Mouse (Mus musculus) forebrain, embryonic 13.5 days (tissue): Measurements from ENCODE around the gene Clec3a. TPM values are rescaled to one million over a fixed set of nuclear protein-coding genes. Genes with fewer than 3 reads are reported as not detected.

Experiments
- ATAC-seq: fragments of 200-750 bp; cut with Nextera tagmentation; 2 replicates; pipeline ENCODE4 v1.8.0; 2017
- H3K27ac ChIP-seq: fragments of 300-500 bp; sonication (generic); 2 replicates; pipeline ENCODE4 v1.5.1; 2015; ENCODE audit warnings: inconsistent platforms, mild to moderate bottlenecking, moderate library complexity
- H3K27me3 ChIP-seq: fragments of 300-500 bp; sonication (generic); 2 replicates; pipeline ENCODE4 v1.6.1; 2015; ENCODE audit warnings: mild to moderate bottlenecking, inconsistent platforms
- H3K36me3 ChIP-seq: fragments of 300-500 bp; sonication (generic); 2 replicates; pipeline ENCODE4 v1.6.1; 2015; ENCODE audit warnings: mild to moderate bottlenecking, inconsistent platforms; ENCODE audit not compliant: poor library complexity, severe bottlenecking
- H3K4me1 ChIP-seq: fragments of 300-500 bp; sonication (generic); 2 replicates; pipeline ENCODE4 v1.6.1; 2015; ENCODE audit warnings: inconsistent platforms
- H3K4me2 ChIP-seq: fragments of 300-500 bp; sonication (generic); 2 replicates; pipeline ENCODE4 v1.6.1; 2015; ENCODE audit warnings: inconsistent platforms, mild to moderate bottlenecking, moderate library complexity
- H3K4me3 ChIP-seq: fragments of 300-500 bp; sonication (generic); 2 replicates; pipeline ENCODE4 v1.5.1; 2015; ENCODE audit warnings: mild to moderate bottlenecking, inconsistent platforms
- H3K9ac ChIP-seq: fragments of 300-500 bp; sonication (generic); 2 replicates; pipeline ENCODE4 v1.6.1; 2015; ENCODE audit warnings: mild to moderate bottlenecking, inconsistent platforms
- H3K9me3 ChIP-seq: fragments of 300-500 bp; sonication (generic); replicated peaks from 2 replicates; pipeline ENCODE4 v1.6.1; 2016; ENCODE audit warnings: inconsistent platforms
- WGBS: fragments of 180-500 bp; shearing (Covaris S2); methylation state at CpG from one replicate; pipeline ENCODE4 v1.1.7; 2015; 5-methylcytosine and 5-hydroxymethylcytosine counted together
- polyA plus RNA-seq: library from polyadenylated mRNA; unstranded; fragments of >200 nt; fragmentation: Nextera tagmentation; extraction: Ambion mirVana; gene quantifications from 2 replicates; pipeline ENCODE4 v1.2.1, GENCODE M21; 2015

Clec3a gene
- not detected in 2 replicates for polyA plus RNA-seq

DNA sequence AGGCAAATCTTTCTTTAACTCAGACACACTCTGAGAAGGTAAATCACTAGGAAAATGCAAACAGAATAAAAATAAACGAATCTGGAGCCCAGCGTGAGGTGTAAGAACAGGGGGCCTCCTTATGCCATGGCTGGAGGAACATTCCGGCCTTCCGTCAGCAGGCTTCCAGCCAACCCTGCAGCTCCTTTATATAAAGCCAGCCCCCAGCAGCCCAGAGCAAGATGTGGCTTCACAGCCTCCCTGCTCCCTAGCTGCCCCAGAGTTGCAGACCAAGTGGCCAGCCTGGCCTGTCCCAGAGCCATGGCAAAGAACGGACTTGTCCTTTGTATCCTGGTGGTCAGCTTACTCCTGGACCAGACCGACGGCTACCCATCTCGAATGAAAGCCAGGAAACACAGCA, at the start of gene Clec3a:
Clec3a (plus strand) TSS at position 301 of the 400 bp plus-strand sequence.
- Histone ChIP-seq H3K36me3 (no peaks in the 10 kb centered on the region), H3K9ac (no peak within 1 kb of the TSS), H3K9me3 (no peaks in the 10 kb centered on the region), H3K4me1 (no peaks in the 10 kb centered on the region), H3K4me2 (no peak within 1 kb of the TSS), H3K27me3 (no peaks in the 10 kb centered on the region), H3K4me3 (no peak within 1 kb of the TSS), H3K27ac (no peak within 1 kb of the TSS)
- no peak for ATAC-seq
- WGBS, result 81% methylated on average over 8 of the region's 8 CpGs

DNA sequence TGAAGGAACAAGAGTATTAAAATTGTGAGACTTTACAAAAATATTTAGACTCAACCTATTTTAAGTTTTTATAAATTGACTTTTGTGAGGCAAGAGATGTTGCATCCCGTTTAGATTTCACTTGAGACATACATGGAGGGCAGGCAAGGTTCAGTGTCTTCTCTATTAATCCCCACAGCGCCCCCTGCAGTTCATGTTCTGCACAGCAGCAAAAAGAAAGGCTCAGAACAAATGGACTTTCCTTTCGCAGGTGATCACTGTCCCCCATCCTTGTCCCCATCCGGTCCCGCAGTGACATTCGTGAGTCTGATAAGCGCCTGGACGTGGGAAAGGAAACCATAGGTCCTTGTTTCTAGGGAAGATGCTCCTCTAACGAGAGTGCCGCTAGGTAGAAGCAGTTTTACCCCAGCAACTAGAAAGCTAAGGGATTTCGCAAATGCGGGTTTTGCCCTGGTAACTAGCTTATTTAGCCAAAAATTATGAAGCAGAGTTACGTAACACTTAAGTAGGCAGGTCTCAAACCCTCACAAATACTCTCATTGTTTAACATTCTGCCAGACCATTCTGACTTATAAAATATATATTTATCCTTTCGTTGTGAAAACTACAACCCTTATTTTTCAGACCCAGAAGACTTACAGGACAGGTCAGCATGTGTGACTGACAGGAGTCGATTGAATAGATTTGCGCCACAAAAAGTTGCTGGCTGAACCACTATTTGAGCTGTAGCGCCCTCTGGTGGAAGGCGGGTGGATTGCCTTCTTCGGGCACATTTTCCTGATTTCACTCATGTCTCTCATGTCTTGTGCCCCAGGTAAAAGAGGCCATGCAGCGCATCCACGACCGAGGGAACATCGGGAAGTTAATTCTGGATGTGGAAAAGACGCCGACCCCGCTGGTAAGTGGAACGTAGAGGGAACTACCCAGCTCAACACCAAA, 48.6 kb upstream of the Clec3a start:
- no peak overlapping the region for H3K27ac ChIP-seq
- 0 out of 2 replicates have a peak, but pooled peaks have one; percentile 38 for ATAC-seq
- H3K4me1 ChIP-seq, result peaks cover 4% of the 10 kb centered on the region; the same call in 1 of the 2 replicates
- H3K4me3 ChIP-seq, result no peak overlapping the region
- no peaks in the 10 kb centered on the region for H3K27me3 ChIP-seq
- H3K9me3 ChIP-seq, result no peaks in the 10 kb centered on the region
- peak overlapping the region; percentile 27 for H3K4me2 ChIP-seq
- peaks cover 6% of the 10 kb centered on the region; the same call in 1 of the 2 replicates for H3K36me3 ChIP-seq
- 40% methylated on average over 27 of the region's 27 CpGs for WGBS
- no peak overlapping the region for H3K9ac ChIP-seq

DNA sequence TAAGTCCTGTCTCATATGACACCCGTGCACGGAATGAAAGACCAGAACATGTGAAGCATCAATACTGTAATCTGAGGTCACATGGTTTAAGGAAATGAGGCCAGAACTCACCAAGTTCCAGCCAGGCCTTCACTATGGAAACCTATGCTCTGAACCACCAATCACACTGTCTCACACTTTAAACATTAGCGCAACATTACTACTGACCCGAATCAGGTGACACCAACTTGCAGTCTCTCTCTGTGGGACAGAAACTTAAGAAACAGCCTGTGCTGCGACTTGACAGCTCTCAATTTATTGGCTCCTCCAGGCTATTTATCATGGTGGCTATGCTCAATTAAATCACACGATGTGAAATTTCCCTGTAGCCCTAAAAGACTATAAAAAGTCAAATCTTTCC, 43.5 kb upstream of the Clec3a start:
- WGBS, result 87% methylated on average over 6 of the region's 6 CpGs
- Histone ChIP-seq H3K4me3 (no peak overlapping the region), H3K9ac (no peak overlapping the region), H3K36me3 (peaks cover 6% of the 10 kb centered on the region; the same call in 1 of the 2 replicates), H3K9me3 (no peaks in the 10 kb centered on the region), H3K4me1 (no peaks in the 10 kb centered on the region), H3K4me2 (no peak overlapping the region), H3K27ac (no peak overlapping the region), H3K27me3 (no peaks in the 10 kb centered on the region)
- no peak for ATAC-seq

GRCm38 (mm10) chr8:114384189-114384588, 33.7 kb upstream of the Clec3a start:
- H3K27ac ChIP-seq, result no peak overlapping the region
- no peaks in the 10 kb centered on the region for H3K36me3 ChIP-seq
- H3K9ac ChIP-seq, result no peak overlapping the region
- no peak overlapping the region for H3K4me2 ChIP-seq
- H3K4me3 ChIP-seq, result no peak overlapping the region
- H3K9me3 ChIP-seq, result no peaks in the 10 kb centered on the region
- WGBS, result 73% methylated on average over 3 of the region's 3 CpGs
- no peaks in the 10 kb centered on the region for H3K27me3 ChIP-seq
- no peak for ATAC-seq
- H3K4me1 ChIP-seq, result no peaks in the 10 kb centered on the region

DNA sequence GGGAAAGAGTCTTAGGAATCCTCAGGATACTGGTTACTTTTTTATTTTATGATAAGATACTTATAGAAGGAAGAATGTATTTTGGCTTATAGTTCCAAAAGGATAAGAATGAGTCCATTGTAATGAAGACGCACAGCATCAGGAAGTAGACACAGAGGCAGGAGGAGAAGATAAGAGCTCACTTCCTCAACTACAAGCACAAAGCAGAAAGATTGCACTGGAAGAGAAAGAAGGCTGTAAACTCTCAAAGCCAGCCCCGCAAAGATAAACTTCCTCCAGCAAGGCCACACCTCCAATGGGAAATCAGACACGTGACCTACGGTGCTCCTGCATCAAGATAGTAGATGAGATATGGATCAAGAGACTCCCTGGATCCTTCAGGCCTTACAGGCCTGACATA, 30.4 kb upstream of the Clec3a start:
- Histone ChIP-seq H3K9ac (no peak overlapping the region), H3K9me3 (no peaks in the 10 kb centered on the region), H3K4me3 (no peak overlapping the region), H3K27ac (no peak overlapping the region), H3K36me3 (no peaks in the 10 kb centered on the region), H3K27me3 (no peaks in the 10 kb centered on the region), H3K4me2 (no peak overlapping the region), H3K4me1 (no peaks in the 10 kb centered on the region)
- ATAC-seq, result no peak
- 91% methylated on average over 4 of the region's 4 CpGs for WGBS

- Histone ChIP-seq H3K36me3 (no peaks in the 10 kb centered on the region), H3K27me3 (no peaks in the 10 kb centered on the region), H3K4me2 (no peak overlapping the region), H3K4me1 (no peaks in the 10 kb centered on the region), H3K9me3 (no peaks in the 10 kb centered on the region), H3K27ac (no peak overlapping the region), H3K9ac (no peak overlapping the region), H3K4me3 (no peak overlapping the region)
- WGBS, result 90% methylated on average over 12 of the region's 13 CpGs
- no peak for ATAC-seq
These were observed 27.2 kb upstream of the Clec3a start for GRCm38 (mm10) chr8:114390465-114391254.

DNA sequence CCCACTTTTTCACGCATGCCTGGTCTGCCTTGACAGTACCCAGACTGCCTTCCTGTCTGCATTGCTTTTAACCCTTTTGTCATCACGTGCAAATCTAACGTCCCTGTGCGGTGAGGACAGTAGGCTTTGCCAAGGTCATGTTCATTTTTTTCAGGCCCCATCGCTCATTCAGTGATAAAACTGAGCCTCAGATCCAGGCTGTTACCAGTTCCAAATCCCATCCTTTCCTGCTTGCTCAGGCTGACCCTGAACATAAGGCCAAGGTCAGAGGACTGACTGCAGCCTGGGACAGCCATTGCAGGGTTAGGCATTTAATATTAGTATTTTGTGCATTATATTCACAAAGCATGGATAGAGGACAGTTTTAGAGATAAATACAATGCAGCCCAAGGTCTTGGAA, 19.6 kb upstream of the Clec3a start:
- no peaks in the 10 kb centered on the region for H3K9me3 ChIP-seq
- 96% methylated on average over 5 of the region's 5 CpGs for WGBS

DNA sequence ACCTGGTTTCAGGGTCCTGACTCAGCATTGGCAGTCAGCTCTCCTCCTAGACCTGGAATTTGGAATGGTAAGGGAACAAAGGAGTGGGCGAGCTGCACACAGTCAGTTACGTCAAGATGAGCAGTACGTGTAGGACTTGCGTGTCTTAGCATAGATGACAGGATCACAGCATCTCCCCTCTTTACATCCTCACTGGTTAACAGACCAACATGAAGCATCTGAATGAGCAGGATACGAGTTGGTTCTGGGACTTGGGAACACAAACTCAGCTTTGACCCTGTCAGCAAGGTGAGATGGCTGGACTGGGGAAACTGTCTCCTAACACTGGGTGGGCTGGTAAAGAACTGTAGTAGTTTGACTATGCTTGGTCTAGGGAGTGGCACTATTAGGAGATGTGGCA, 18.6 kb upstream of the Clec3a start:
- no peaks in the 10 kb centered on the region for H3K36me3 ChIP-seq
- H3K4me3 ChIP-seq, result no peak overlapping the region
- no peak overlapping the region for H3K9ac ChIP-seq
- no peaks in the 10 kb centered on the region for H3K27me3 ChIP-seq
- H3K27ac ChIP-seq, result no peak overlapping the region
- ATAC-seq, result no peak
- no peaks in the 10 kb centered on the region; the same call in 1 of the 2 replicates for H3K4me1 ChIP-seq
- 96% methylated on average over 5 of the region's 5 CpGs for WGBS
- H3K4me2 ChIP-seq, result no peak overlapping the region
- H3K9me3 ChIP-seq, result no peaks in the 10 kb centered on the region

More for the DNA sequence above, 19.6 kb upstream of the Clec3a start:
- Histone ChIP-seq H3K27ac (no peak overlapping the region), H3K9ac (no peak overlapping the region), H3K4me1 (no peaks in the 10 kb centered on the region; the same call in 1 of the 2 replicates), H3K4me3 (no peak overlapping the region), H3K36me3 (no peaks in the 10 kb centered on the region), H3K27me3 (no peaks in the 10 kb centered on the region), H3K4me2 (no peak overlapping the region)
- no peak for ATAC-seq

GRCm38 (mm10) chr8:114401679-114402078, 16.2 kb upstream of the Clec3a start:
- Histone ChIP-seq H3K9me3 (no peaks in the 10 kb centered on the region), H3K4me1 (no peaks in the 10 kb centered on the region; the same call in 1 of the 2 replicates), H3K9ac (no peak overlapping the region), H3K4me3 (no peak overlapping the region), H3K36me3 (no peaks in the 10 kb centered on the region), H3K27me3 (no peaks in the 10 kb centered on the region), H3K27ac (no peak overlapping the region), H3K4me2 (no peak overlapping the region)
- no peak for ATAC-seq
- 65% methylated on average over 7 of the region's 7 CpGs for WGBS

GRCm38 (mm10) chr8:114411421-114411820, 6.5 kb upstream of the Clec3a start:
- Histone ChIP-seq H3K4me1 (no peaks in the 10 kb centered on the region), H3K27ac (no peak overlapping the region), H3K27me3 (no peaks in the 10 kb centered on the region), H3K4me2 (no peak overlapping the region), H3K9ac (no peak overlapping the region), H3K36me3 (no peaks in the 10 kb centered on the region), H3K4me3 (no peak overlapping the region), H3K9me3 (no peaks in the 10 kb centered on the region)
- 86% methylated on average over 3 of the region's 3 CpGs for WGBS
- ATAC-seq, result no peak

DNA sequence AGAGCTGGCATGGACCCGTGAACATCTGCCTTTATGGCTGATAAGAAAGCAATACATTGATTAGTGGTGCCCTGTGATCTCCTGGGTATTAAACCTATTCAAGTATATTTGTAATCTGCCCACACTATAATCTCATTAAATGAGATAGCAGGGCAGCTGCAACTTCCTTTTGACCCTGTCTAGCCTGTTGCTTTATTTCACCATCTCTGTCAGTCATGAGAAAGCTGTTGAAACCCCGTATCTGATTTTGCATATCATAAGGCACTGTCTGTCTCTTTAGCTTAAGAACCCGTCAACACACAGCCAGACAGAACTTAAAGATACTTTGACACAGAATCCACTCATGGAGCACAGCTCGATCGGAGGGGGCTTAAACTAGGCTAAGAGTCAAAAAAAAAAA, 600 bp downstream of the Clec3a start:
- no peak overlapping the region for H3K4me2 ChIP-seq
- no peaks in the 10 kb centered on the region for H3K27me3 ChIP-seq
- ATAC-seq, result no peak
- no peaks in the 10 kb centered on the region for H3K4me1 ChIP-seq
- H3K27ac ChIP-seq, result no peak overlapping the region
- H3K9ac ChIP-seq, result no peak overlapping the region
- no peaks in the 10 kb centered on the region for H3K9me3 ChIP-seq
- H3K4me3 ChIP-seq, result no peak overlapping the region
- WGBS, result 77% methylated on average over 5 of the region's 5 CpGs
- H3K36me3 ChIP-seq, result no peaks in the 10 kb centered on the region

DNA sequence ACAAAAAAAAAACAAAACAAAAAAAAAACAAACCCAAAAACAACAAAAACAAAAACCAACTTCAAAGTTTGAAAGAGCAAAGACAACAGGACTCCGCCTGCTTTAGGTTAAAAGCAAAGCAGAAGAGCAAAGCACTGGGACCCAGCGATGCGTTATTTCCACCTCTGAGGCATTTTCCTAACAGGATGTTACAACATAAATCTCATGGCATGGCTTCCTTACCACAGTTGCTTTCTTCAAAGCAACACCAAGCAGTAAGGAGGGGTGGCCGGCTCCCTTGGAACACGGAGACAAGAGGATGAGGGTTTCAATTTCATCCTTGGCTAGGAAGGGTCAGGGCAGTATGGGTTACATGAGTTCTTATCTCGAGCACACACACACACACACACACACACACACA, 1.0 kb downstream of the Clec3a start:
- WGBS, result 84% methylated on average over 6 of the region's 6 CpGs

More for the DNA sequence above, 1.0 kb downstream of the Clec3a start:
- no peak overlapping the region for H3K4me2 ChIP-seq
- H3K9me3 ChIP-seq, result no peaks in the 10 kb centered on the region
- H3K27me3 ChIP-seq, result no peaks in the 10 kb centered on the region
- H3K4me1 ChIP-seq, result no peaks in the 10 kb centered on the region
- H3K9ac ChIP-seq, result no peak overlapping the region
- ATAC-seq, result no peak
- H3K4me3 ChIP-seq, result no peak overlapping the region
- no peak overlapping the region for H3K27ac ChIP-seq
- no peaks in the 10 kb centered on the region for H3K36me3 ChIP-seq
